Mouse (Mus musculus) forebrain, embryonic 11.5 days (tissue): ENCODE measurements around the gene Meig1. TPM values are rescaled to one million over a fixed set of nuclear protein-coding genes. Genes with fewer than 3 reads are reported as not detected.

Source experiments
- ATAC-seq: fragments of 200-750 bp; cut with Nextera tagmentation; replicated peaks from 2 replicates; pipeline ENCODE4 v1.8.0; 2017; ENCODE audit warnings: moderate TSS enrichment; ENCODE audit not compliant: low FRiP score
- DNase-seq: peaks from one replicate; pipeline ENCODE4 v3.0.0-alpha.2; 2017; ENCODE audit warnings: low spot score
- H3K27ac ChIP-seq: fragments of 300-500 bp; sonication (generic); 2 replicates; pipeline ENCODE4 v1.5.1; 2014; ENCODE audit warnings: low read depth, low read length
- H3K27me3 ChIP-seq: fragments of 300-500 bp; sonication (generic); 2 replicates; pipeline ENCODE4 v1.6.1; 2014; ENCODE audit warnings: mild to moderate bottlenecking, low read length, mixed read lengths; ENCODE audit not compliant: control insufficient read depth, insufficient read depth
- H3K36me3 ChIP-seq: fragments of 300-500 bp; sonication (generic); 2 replicates; pipeline ENCODE4 v1.6.1; 2014; ENCODE audit warnings: mild to moderate bottlenecking, low read length, moderate library complexity, mixed read lengths; ENCODE audit not compliant: control insufficient read depth, insufficient read depth
- H3K4me1 ChIP-seq: fragments of 300-500 bp; sonication (generic); replicated peaks from 2 replicates; pipeline ENCODE4 v1.6.1; 2014; ENCODE audit warnings: low read length, mixed read lengths; ENCODE audit not compliant: control insufficient read depth, insufficient read depth
- H3K4me2 ChIP-seq: fragments of 300-500 bp; sonication (generic); 2 replicates; pipeline ENCODE4 v1.6.1; 2014; ENCODE audit warnings: low read depth, mild to moderate bottlenecking, low read length, moderate library complexity, mixed read lengths; ENCODE audit not compliant: severe bottlenecking
- H3K4me3 ChIP-seq: fragments of 300-500 bp; sonication (generic); 2 replicates; pipeline ENCODE4 v1.5.1; 2014; ENCODE audit warnings: low read depth, low read length
- H3K9ac ChIP-seq: fragments of 300-500 bp; sonication (generic); 2 replicates; pipeline ENCODE4 v1.6.1; 2014; ENCODE audit warnings: low read length
- H3K9me3 ChIP-seq: fragments of 300-500 bp; sonication (generic); 2 replicates; pipeline ENCODE4 v1.6.1; 2016; ENCODE audit warnings: low read length, mixed read lengths; ENCODE audit not compliant: control insufficient read depth
- WGBS: fragments of 180-500 bp; shearing (Covaris S2); extraction: QIAGEN DNeasy Blood & Tissue Kit; methylation state at CpG from one replicate; pipeline ENCODE4 v1.1.7; 2014; 5-methylcytosine and 5-hydroxymethylcytosine counted together
- polyA plus RNA-seq: library from polyadenylated mRNA; unstranded; fragments of >200 nt; fragmentation: Nextera tagmentation; extraction: Ambion mirVana; gene quantifications from 2 replicates; pipeline ENCODE4 v1.2.1, GENCODE M21; 2014

Gene Meig1
- polyA plus RNA-seq, result 0.53 TPM in 1 of 2 replicates, not detected in the other

DNA sequence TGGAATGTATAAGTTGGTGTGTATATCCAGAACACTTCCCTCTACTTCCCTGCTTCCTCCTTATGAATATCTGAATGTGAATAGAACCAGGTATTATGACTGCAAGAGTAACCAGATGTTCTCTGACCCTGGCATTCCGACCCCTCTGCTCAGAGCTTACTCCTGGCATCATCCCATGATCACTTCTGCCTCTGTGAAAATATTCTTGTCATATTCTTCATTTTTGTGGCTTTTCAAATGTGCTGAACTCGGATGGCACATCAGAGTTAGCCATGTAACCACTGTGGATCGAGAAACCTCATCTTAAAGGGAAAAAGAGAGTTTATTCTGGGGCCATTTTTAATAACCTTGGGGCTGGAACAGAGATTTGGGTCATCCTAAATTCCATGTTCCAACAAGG lies at the start of gene Meig1:
Gene Meig1, minus strand, starts transcription at position 101 of the 400 bp plus-strand sequence.
- Histone ChIP-seq H3K9ac (no peak within 1 kb of the TSS), H3K27ac (no peak within 1 kb of the TSS), H3K4me3 (no peak within 1 kb of the TSS), H3K27me3 (peaks cover 6% of the 10 kb centered on the region; the same call in 1 of the 2 replicates), H3K36me3 (no peaks in the 10 kb centered on the region), H3K9me3 (no peaks in the 10 kb centered on the region), H3K4me2 (peak within 1 kb of the TSS; percentile 93; the same call in 1 of the 2 replicates), H3K4me1 (peaks cover 4% of the 10 kb centered on the region)
- no peak for DNase-seq
- WGBS, result 72% methylated on average over 3 of the region's 3 CpGs
- no peak for ATAC-seq

DNA sequence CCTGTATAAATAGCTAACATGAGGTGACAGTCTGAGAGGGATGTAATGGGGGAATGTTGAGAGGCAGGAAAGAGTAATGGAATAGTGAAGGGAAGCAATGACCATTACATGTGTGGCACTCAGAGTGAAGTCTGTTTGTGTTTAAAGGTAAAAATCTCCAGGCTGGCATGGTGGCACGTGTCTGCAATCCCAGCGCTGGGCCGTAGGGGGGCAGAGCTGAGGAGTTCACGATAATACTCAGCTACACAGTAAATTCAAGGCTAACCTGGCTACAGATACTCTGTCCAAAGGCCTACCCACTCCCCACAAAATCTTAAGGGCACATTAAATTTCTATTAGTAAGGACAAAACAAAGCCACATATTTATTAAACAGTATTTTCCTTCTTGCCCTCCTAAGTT lies 34.1 kb upstream of the Meig1 start:
- no peak overlapping the region for H3K4me2 ChIP-seq
- no peak for ATAC-seq
- no peaks in the 10 kb centered on the region; the same call in 1 of the 2 replicates for H3K36me3 ChIP-seq
- no peak overlapping the region for H3K9ac ChIP-seq
- 83% methylated on average over 4 of the region's 4 CpGs for WGBS
- DNase-seq, result no peak
- H3K4me3 ChIP-seq, result no peak overlapping the region
- H3K27ac ChIP-seq, result no peak overlapping the region
- no peaks in the 10 kb centered on the region for H3K9me3 ChIP-seq
- H3K4me1 ChIP-seq, result no peaks in the 10 kb centered on the region
- H3K27me3 ChIP-seq, result no peaks in the 10 kb centered on the region

DNA sequence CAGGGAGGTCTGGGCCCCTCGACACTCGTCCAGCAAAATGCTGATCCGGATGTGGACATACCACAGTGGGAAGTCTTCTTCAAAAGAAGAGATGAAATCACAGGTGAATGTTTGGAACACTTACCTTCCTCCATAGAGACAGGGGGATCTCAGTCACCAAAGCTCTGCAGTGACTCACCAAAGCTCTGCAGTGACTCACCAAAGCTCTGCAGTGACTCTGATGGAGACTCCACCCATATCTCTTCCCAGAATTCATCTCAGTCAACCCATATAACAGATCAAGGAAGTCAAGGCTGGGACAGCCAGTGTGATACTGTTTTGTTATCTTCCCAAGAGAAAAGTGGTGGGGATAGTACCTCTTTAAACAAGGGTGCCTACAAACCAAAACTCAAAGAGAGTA lies 30.6 kb upstream of the Meig1 start:
- 82% methylated on average over 3 of the region's 3 CpGs for WGBS
- Histone ChIP-seq H3K27me3 (no peaks in the 10 kb centered on the region), H3K36me3 (no peaks in the 10 kb centered on the region; the same call in 1 of the 2 replicates), H3K4me1 (no peaks in the 10 kb centered on the region), H3K27ac (no peak overlapping the region), H3K4me2 (no peak overlapping the region), H3K9ac (no peak overlapping the region), H3K4me3 (no peak overlapping the region), H3K9me3 (no peaks in the 10 kb centered on the region)
- no peak for ATAC-seq
- no peak for DNase-seq

DNA sequence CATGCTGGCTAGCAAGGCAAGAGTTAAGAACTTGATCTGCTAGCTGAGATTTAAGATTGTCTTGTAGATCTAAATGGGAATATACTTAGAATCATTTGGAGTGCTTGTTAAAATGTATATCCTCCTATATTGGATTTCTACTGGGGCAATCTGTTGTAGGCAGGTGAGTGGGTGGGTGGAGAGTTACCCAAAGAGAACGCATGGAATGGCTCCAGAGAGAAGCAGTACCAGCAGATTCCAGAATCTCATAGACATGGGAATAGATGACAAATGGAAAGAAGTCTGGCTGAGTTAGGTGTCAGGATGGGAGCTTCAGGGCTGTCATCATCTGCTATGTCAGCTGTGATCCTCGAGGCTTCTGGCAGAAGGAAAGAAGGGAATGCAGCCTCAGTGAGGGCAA lies 27.0 kb upstream of the Meig1 start:
- 84% methylated on average over 2 of the region's 2 CpGs for WGBS
- no peak overlapping the region for H3K4me2 ChIP-seq
- DNase-seq (no peak), ATAC-seq (no peak)
- no peaks in the 10 kb centered on the region; the same call in 1 of the 2 replicates for H3K36me3 ChIP-seq
- H3K9me3 ChIP-seq, result no peaks in the 10 kb centered on the region
- H3K27ac ChIP-seq, result no peak overlapping the region
- H3K9ac ChIP-seq, result no peak overlapping the region
- no peak overlapping the region for H3K4me3 ChIP-seq
- no peaks in the 10 kb centered on the region for H3K4me1 ChIP-seq
- H3K27me3 ChIP-seq, result no peaks in the 10 kb centered on the region

DNA sequence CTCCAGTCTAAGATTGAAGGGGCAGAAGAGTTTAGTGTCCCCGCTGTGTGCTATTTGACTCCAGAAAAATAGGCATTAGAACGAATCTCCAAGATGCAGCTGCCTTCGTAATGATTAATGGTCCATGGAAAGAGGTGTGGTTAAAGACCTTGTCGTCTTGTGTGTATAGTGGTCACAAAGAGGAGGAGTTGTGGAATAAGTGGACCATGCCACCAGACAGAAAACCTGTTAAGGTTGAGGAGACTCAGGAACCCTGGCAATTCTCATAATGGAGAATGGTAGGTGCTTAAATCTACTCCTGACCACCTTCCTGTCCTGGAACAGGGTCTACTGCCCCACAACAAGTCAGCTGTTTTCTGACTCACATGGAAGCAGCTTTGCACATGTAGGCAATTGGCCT lies 23.5 kb upstream of the Meig1 start:
- Histone ChIP-seq H3K27me3 (no peaks in the 10 kb centered on the region), H3K36me3 (no peaks in the 10 kb centered on the region; the same call in 1 of the 2 replicates), H3K9ac (no peak overlapping the region), H3K4me1 (no peaks in the 10 kb centered on the region), H3K27ac (no peak overlapping the region), H3K4me2 (no peak overlapping the region), H3K9me3 (no peaks in the 10 kb centered on the region), H3K4me3 (no peak overlapping the region)
- DNase-seq, result no peak
- no peak for ATAC-seq
- 91% methylated on average over 4 of the region's 4 CpGs for WGBS

DNA sequence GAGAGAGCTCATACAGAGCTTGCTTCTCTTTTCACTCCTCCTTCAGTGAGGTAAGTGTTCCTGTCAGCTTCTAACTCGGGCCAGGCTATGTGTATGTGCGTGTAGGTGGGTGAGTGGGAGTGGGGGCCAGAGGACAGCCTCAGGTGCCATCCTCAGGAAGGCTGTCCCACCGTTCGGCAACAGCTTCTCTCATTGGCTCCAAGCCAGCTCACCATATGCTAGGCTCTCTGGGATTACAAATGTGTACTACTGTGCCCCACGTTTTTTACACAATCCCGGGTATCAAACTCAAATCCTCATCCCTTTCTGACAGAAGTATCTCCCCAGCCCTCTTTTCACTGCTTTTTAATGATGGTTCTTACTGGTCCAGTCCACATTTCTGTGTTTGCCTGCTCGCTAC lies 21.8 kb upstream of the Meig1 start:
- no peak overlapping the region for H3K4me2 ChIP-seq
- ATAC-seq (no peak), DNase-seq (no peak)
- H3K27me3 ChIP-seq, result no peaks in the 10 kb centered on the region
- H3K27ac ChIP-seq, result no peak overlapping the region
- H3K4me3 ChIP-seq, result no peak overlapping the region
- H3K4me1 ChIP-seq, result no peaks in the 10 kb centered on the region
- no peaks in the 10 kb centered on the region for H3K9me3 ChIP-seq
- H3K36me3 ChIP-seq, result no peaks in the 10 kb centered on the region; the same call in 1 of the 2 replicates
- H3K9ac ChIP-seq, result no peak overlapping the region
- WGBS, result 86% methylated on average over 7 of the region's 7 CpGs

DNA sequence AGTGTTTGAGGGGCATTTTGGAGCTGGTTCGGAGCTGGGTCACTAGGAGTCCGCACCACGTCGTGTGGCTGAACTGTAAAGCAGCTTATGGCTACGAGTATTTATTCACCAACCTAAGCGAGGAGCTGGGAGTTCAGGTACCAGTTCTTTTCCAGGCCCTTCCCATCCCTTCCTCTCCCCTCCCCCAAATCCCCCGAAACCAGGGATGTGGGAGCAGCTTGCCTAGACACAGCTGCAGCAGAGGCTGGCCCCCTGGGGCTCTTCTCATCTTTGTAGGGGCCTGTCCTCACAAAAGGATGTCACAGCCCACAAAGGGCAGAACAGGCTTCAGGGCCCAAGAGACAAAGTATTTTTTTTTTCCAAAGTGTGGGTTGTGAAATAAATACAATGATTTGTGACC lies 15.5 kb upstream of the Meig1 start:
- no peaks in the 10 kb centered on the region; the same call in 1 of the 2 replicates for H3K36me3 ChIP-seq
- H3K9ac ChIP-seq, result no peak overlapping the region
- no peaks in the 10 kb centered on the region for H3K4me1 ChIP-seq
- no peak overlapping the region for H3K27ac ChIP-seq
- H3K9me3 ChIP-seq, result no peaks in the 10 kb centered on the region
- no peaks in the 10 kb centered on the region for H3K27me3 ChIP-seq
- WGBS, result 36% methylated on average over 7 of the region's 7 CpGs
- no peak overlapping the region for H3K4me3 ChIP-seq
- ATAC-seq (no peak), DNase-seq (no peak)
- H3K4me2 ChIP-seq, result no peak overlapping the region

DNA sequence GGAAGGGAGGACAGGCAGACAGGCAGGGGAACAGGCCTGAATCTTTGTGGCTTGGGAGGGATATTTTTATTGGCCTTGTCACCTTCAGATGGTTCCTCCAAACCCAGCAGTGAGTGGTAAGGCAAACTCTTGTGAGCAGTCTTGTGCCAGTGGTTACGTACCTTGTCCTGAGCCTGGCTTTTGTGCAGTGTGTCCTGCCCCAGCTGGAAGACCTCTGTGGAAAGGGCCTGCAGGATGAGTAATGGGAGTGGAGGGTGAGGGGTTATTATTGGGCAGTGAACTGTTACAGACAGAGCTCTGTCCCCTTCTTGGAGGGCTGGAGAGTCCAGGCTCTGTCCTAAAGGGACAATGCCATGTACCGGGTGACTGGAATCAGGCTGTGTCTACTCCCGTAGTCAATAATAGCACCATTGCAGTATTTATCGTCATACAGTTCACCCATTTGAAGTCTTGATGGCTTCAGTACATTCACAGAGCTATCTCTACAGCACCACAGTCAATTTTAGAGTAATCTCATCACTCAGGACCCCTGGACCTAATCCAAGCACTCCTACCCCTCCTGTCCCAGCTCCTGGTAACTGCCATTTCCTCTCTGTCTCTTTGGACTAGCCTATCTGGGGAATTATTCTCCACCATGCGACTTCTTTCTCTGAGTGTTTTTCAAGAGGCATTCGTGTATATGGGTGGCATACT lies 13.1 kb upstream of the Meig1 start:
- Histone ChIP-seq H3K9ac (no peak overlapping the region), H3K4me2 (no peak overlapping the region), H3K9me3 (no peaks in the 10 kb centered on the region), H3K27ac (no peak overlapping the region), H3K36me3 (no peaks in the 10 kb centered on the region), H3K4me1 (no peaks in the 10 kb centered on the region), H3K4me3 (no peak overlapping the region), H3K27me3 (no peaks in the 10 kb centered on the region)
- WGBS, result 91% methylated on average over 6 of the region's 6 CpGs
- ATAC-seq (no peak), DNase-seq (no peak)

DNA sequence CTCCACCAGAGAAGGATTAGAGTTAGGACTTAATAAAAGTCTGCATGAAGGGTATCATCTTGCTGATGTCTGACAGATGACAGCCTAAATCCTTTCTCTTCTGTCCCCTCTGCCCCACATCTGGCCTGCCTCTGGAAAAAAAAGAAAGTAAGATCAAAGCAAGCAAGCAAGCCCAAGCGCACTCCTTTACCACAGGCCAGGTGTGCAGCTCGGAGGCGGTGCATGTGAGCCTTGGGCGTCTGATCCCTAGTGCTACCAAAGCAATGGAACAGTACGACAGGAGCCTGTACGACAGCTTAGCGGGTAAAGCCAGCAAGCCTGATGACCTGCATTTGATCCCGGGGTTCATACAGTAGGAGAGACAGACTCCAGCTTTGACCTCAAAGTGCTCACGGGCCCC lies 8.5 kb upstream of the Meig1 start:
- WGBS, result 85% methylated on average over 9 of the region's 9 CpGs

More for the DNA sequence above, 8.5 kb upstream of the Meig1 start:
- Histone ChIP-seq H3K9me3 (no peaks in the 10 kb centered on the region), H3K27me3 (no peaks in the 10 kb centered on the region), H3K4me1 (no peaks in the 10 kb centered on the region), H3K9ac (no peak overlapping the region), H3K27ac (no peak overlapping the region), H3K4me3 (no peak overlapping the region), H3K4me2 (no peak overlapping the region), H3K36me3 (no peaks in the 10 kb centered on the region)
- DNase-seq (no peak), ATAC-seq (no peak)
